ENCODE assay signal across 9 mouse cellular contexts in the genomic region with DNA sequence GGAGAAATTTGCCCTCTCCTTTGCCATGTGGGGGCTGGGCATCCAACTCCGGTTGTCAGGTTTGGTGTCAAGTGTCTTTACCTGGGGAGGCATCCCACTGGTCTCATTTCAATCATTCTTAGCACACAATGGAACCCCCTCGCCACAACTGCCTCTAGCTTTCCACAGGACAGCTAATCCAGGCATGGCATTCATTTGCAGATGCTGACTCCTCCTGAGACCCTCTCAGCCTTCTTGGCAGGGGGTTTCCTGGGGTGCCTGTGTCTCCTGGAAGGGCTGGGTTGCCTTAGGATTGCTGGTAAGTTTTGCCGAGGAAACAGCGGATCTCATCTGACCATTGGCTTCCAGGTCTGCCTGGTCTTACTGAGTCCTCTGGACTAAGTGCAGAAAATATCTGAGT. TPM values are rescaled to one million over a fixed set of nuclear protein-coding genes. Genes with fewer than 3 reads are reported as not detected.
DNase-seq lines count a peak whose midpoint lies in the region; ATAC-seq and TF ChIP-seq lines count a peak whose summit lies in the region.
"Had no signal": no experiment of that assay in that cellular context is flagged by ENCODE, and none has a peak within 500 bp of the region (broad histone marks: within the 10 kb centered on the region; RNA-seq: fewer than 3 reads in every experiment).

Gene Otop1, plus strand, starts transcription at position 202 of the 400 bp plus-strand sequence.

- no peak for TF ChIP-seq CTCF in midbrain, postnatal 0 days (IDR thresholded peaks at IDR 0.05)

- no peak within 1 kb of the TSS for H3K9ac ChIP-seq in heart, embryonic 14.5 days (ENCODE audit: low read length)
- H3K9ac ChIP-seq in hindbrain, embryonic 12.5 days: no peak within 1 kb of the TSS
- H3K9ac ChIP-seq in midbrain, postnatal 0 days (replicated peaks; ENCODE audit: low read length, poor library complexity, severe bottlenecking): 0 out of 2 replicates have a peak within 1 kb of the TSS, but pooled peaks have one; percentile 9

- peaks cover 8% of the 10 kb centered on the region for H3K36me3 ChIP-seq in heart, embryonic 14.5 days (ENCODE audit: control insufficient read depth, insufficient read depth, low read length)
- H3K36me3 ChIP-seq in hindbrain, embryonic 12.5 days: peaks cover 10% of the 10 kb centered on the region
- H3K36me3 ChIP-seq in midbrain, postnatal 0 days (ENCODE audit: insufficient read depth, low read length): 0 out of 2 replicates have a peak, but pooled peaks cover 6% of the 10 kb centered on the region

- no peaks in the 10 kb centered on the region for H3K9me3 ChIP-seq in heart, embryonic 14.5 days (ENCODE audit: control insufficient read depth, low read length)
- H3K9me3 ChIP-seq in hindbrain, embryonic 12.5 days (replicated peaks): no peaks in the 10 kb centered on the region
- H3K9me3 ChIP-seq in midbrain, postnatal 0 days (ENCODE audit: low read length): no peaks in the 10 kb centered on the region

- H3K27me3 ChIP-seq in heart, embryonic 14.5 days (ENCODE audit: control insufficient read depth, insufficient read depth, low read length): peaks cover 68% of the 10 kb centered on the region
- H3K27me3 ChIP-seq in hindbrain, embryonic 12.5 days: peaks cover 70% of the 10 kb centered on the region
- peaks cover 58% of the 10 kb centered on the region for H3K27me3 ChIP-seq in midbrain, postnatal 0 days (ENCODE audit: insufficient read depth, low read length)

- peak within 1 kb of the TSS; percentile 53 for H3K4me2 ChIP-seq in heart, embryonic 14.5 days (ENCODE audit: low read length)
- H3K4me2 ChIP-seq in hindbrain, embryonic 12.5 days (replicated peaks): peak within 1 kb of the TSS; percentile 55
- peak within 1 kb of the TSS; percentile 57 for H3K4me2 ChIP-seq in midbrain, postnatal 0 days (ENCODE audit: low read depth, low read length, poor library complexity, severe bottlenecking)

- no peak for ATAC-seq in heart, embryonic 14.5 days (ENCODE audit: insufficient number of reproducible peaks, insufficient read depth, low FRiP score, low read depth)
- ATAC-seq in hindbrain, embryonic 12.5 days (ENCODE audit: low FRiP score): no peak
- no peak for ATAC-seq in midbrain, postnatal 0 days (ENCODE audit: low FRiP score)
- ATAC-seq in granulocyte monocyte progenitor cell, adult 5-6 weeks (replicated peaks; ENCODE audit: poor library complexity, severe bottlenecking): no peak

- peaks cover 2 to 11% of the 10 kb centered on the region in 2 experiments; a peak in 1 of 4 replicates for H3K4me1 ChIP-seq in heart, embryonic 14.5 days (ENCODE audit: control insufficient read depth in 2 of 2, insufficient read depth in 2 of 2, low read length in 2 of 2)
- H3K4me1 ChIP-seq in hindbrain, embryonic 12.5 days: peaks cover 17% of the 10 kb centered on the region
- peaks cover 9% of the 10 kb centered on the region; the same call in 1 of the 2 replicates for H3K4me1 ChIP-seq in midbrain, postnatal 0 days (ENCODE audit: insufficient read depth, low read length)

- H3K4me3 ChIP-seq in heart, embryonic 14.5 days (ENCODE audit: control insufficient read depth in 1 of 2, insufficient read depth in 1 of 2, low read depth in 1 of 2, low read length in 2 of 2): peak within 1 kb of the TSS in 1 of 2 experiments; percentile 26; a peak in 2 of 4 replicates
- H3K4me3 ChIP-seq in hindbrain, embryonic 12.5 days: peak within 1 kb of the TSS; percentile 37
- H3K4me3 ChIP-seq in midbrain, postnatal 0 days (ENCODE audit: low read depth, low read length): peak within 1 kb of the TSS; percentile 29

- no peak for DNase-seq in heart, adult 8-10 months (ENCODE audit: low spot score)
- DNase-seq in adrenal gland, postnatal 36 days: no peak
- DNase-seq in midbrain, postnatal 0 days (ENCODE audit: low spot score): no peak
- DNase-seq in right cerebral cortex, postnatal 4 days: no peak
- DNase-seq in urinary bladder, postnatal 14 days (ENCODE audit: low spot score): no peak
- DNase-seq: right cerebral cortex, postnatal 25 days had no signal

- no peak within 1 kb of the TSS for H3K27ac ChIP-seq in heart, embryonic 14.5 days (replicated peaks in 1 of 2; ENCODE audit: control insufficient read depth in 1 of 2, insufficient read depth in 1 of 2, low read depth in 2 of 2, low read length in 2 of 2)
- no peak within 1 kb of the TSS for H3K27ac ChIP-seq in hindbrain, embryonic 12.5 days
- H3K27ac ChIP-seq in midbrain, postnatal 0 days (ENCODE audit: low read depth, low read length): no peak within 1 kb of the TSS

- 8% methylated on average over 4 of the region's 4 CpGs for WGBS in heart, embryonic 14.5 days
- 2% methylated on average over 4 of the region's 4 CpGs for WGBS in hindbrain, embryonic 12.5 days
- 8% methylated on average over 4 of the region's 4 CpGs for WGBS in midbrain, postnatal 0 days

RNA-seq across cellular contexts. Expression of gene Otop1, which starts in this region (rescaled TPM):
- not detected in 2 replicates for polyA plus RNA-seq in heart, embryonic 14.5 days (2014; fragmentation: Nextera tagmentation; extraction: Ambion mirVana)
- under 1 TPM; 0.12 to 0.28 (median 0.18) TPM for total RNA-seq in heart, adult 8-10 months (2022)
- 10 to 100 TPM; 30.6 to 39.5 TPM for total RNA-seq in adrenal gland, postnatal 36 days (2021)
- polyA plus RNA-seq in hindbrain, embryonic 12.5 days (2016; fragmentation: Nextera tagmentation; extraction: Ambion mirVana): 0.48 TPM in 1 of 2 replicates, not detected in the other
- total RNA-seq in midbrain, postnatal 0 days (2014; rRNA removed): 0.11 TPM in 1 of 2 replicates, not detected in the other
- 0.06 and 0.07 TPM in 2 replicates for polyA plus RNA-seq in midbrain, postnatal 0 days (2015; fragmentation: Nextera tagmentation; extraction: Ambion mirVana)
- total RNA-seq in granulocyte monocyte progenitor cell, adult 5-6 weeks (2014; fragmentation: Nextera tagmentation): not detected in 2 replicates
- total RNA-seq in granulocyte monocyte progenitor cell, adult 5-6 weeks (2017): not detected in 2 replicates

Comparison
In these comparisons a context has a peak if more than half of its experiments do, and no peak if none do; other contexts are left out.
1. RNA of gene Otop1 (total RNA-seq): 30.6 to 39.5 TPM in adrenal gland, postnatal 36 days; 0.12 to 0.28 TPM in heart, adult 8-10 months, 0.11 TPM in midbrain, postnatal 0 days and not detected in granulocyte monocyte progenitor cell, adult 5-6 weeks; every median in the first group is over 10 times any median in the second.
2. Peak in every context shown above with its lines, with median percentiles within 50 percentile points of each other: H3K4me2 ChIP-seq.